Mouse (Mus musculus) adrenal gland, adult 18-20 months (tissue): Measurements from ENCODE around the gene Stard5. TPM values are rescaled to one million over a fixed set of nuclear protein-coding genes. Genes with fewer than 3 reads are reported as not detected.

Source experiments
- DNase-seq, 2 experiments: peaks; one replicate each; pipeline ENCODE4 v3.0.0; 2021 to 2022; ENCODE audit warnings: low spot score in 2 of 2
- long read RNA-seq, 2 experiments: library from polyadenylated mRNA; stranded (forward); transcript quantifications; one replicate each; pipeline ENCODE4 v2.0.0; 2021
- total RNA-seq, 2 experiments: library from RNA; stranded (reverse); gene quantifications; 1 replicate in 1 of 2; 2 replicates in 1 of 2; pipeline ENCODE4 v1.2.3; 2021

Gene Stard5
- total RNA-seq, result 10 to 100 TPM; 22.9 to 26.0 TPM
- long read RNA-seq, experiment 1, transcript Stard5-201 (6 exons, 2,483 nt), result major isoform, 14 of 15 reads
- long read RNA-seq, experiment 1, partial matches to known transcripts, result 0 of 15 reads
- long read RNA-seq, experiment 1, other reads (novel, unspliced or antisense), result 1 of 15 reads
- long read RNA-seq, experiment 2, transcript Stard5-201 (6 exons, 2,483 nt), result major isoform, 9 of 16 reads
- long read RNA-seq, experiment 2, partial matches to known transcripts, result 2 of 16 reads
- long read RNA-seq, experiment 2, other reads (novel, unspliced or antisense), result 3 of 16 reads

DNA sequence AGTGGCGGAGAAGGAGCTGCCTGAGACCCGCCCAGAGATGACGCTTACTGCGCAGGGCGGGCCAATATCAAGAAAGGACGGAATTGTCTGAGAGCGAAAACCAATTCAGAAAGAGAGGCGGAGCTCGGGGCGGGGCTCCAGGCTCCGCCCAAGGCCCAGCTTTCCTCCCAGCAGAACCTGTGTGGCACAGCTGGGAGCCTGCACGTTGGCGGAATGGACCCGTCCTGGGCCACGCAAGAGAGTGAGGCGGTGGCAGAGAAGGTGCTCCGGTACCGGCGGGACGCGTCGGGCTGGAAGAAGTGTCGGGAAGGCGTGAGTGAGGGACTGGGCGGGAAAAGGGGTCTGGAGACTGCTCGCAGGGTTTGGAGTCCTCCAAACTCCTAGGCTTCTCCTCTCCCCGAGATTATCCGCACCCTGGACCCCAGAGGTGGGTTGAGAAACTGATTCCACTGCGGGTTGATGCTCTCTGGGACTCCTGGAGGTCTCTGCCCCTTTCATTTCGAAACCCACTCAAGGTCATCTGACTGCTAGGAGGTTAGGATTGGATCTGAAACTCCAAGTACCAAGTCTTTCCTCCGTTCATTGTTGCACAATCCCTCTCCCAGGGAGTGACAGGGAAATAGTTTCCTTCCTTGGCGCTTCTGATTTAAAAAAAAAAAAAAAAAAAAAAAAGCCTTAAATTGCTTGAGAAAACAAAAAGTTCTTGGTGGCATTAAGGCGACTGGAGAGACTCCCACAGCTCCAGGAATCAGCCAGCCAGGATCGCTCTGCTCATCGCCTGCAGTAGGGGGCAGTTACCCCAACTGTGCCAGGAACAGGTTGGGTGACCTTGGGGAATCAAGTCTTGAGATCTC lies at the start of gene Stard5:
Gene Stard5, plus strand, starts transcription at position 132 of the 854 bp plus-strand sequence.
- DNase-seq, result peak; percentile 91

DNA sequence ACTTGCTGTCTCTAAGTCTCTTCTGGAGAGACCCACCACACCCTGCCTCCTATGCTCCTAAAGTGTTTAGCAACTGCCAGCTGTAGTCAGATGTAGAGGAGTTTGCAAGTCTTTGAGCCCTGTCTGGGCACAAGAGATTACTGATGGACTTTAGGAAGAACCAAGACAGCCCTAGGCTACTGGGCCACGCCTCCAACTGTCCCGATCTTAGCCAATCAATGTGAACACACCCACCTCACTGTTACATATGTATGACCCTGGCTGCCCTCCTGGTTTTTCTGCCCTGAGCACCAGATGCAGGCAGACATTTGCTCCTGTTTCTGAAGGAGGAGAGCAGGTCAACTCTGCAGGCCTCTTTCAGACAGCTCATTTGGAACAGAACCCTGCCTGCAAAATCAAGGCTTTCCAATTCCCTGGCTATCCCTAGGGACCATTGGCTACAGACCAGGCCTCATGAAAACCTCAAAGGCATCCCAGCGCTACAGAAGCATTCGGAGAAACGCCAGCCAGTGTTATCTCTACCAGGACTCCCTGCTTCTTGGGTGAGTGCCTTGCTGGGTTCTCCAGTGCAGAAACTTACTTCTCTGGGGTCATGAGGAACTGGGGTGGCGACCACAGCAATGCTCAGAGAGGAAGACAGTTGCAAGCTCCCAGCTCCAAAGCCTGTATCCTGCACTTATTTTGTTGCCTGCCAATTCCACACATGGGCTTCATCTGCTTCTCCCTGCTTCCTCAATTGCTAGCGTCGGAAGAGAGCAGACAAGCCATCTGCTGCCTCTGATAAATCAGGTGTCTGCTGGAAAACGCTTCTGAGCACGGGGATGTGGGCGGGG lies 46.9 kb upstream of the Stard5 start, which contains the start of gene Tmc3:
Gene Tmc3, plus strand, starts transcription at position 289 of the 833 bp plus-strand sequence.
- peak in 1 of 2 experiments; percentile 24 for DNase-seq

DNA sequence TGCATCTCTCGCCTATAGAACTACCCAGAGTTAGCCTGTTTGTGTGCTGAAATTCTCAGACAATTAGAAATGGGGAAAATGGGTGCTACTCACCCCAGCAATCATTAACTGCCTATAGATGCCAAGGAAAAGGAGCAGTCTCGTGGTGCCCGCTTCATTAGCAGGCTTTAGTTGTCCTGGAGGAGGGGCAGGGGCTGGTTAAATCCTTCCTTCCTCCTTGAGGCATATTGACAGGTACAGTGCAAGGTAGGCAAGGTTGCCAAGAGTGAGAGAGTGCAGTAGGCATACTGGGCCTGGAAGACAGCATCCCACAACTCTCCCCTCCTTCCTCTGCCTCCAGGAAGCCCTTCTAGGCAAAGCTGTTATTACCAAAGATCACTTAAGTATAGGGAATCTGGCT lies 37.7 kb upstream of the Stard5 start:
- no peak for DNase-seq

DNA sequence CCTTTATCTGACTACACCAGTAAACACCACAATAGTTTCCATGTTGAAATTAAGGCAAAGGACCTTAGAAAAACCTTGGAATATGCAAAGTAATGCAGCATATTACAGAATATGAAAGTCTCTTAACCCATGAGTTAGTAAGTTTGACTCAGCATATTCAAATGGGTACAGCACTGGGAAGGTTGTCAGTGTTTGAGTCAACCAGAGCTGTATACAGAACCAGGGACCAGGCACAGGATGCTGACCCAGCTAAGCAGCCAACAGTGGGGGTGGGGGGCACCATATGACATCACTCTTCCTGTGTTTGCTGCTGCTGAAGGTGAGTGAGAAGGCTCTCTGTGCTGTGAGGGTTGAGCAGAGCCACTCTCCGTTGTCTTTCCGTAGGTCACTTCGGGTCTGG lies 34.7 kb upstream of the Stard5 start:
- DNase-seq, result no peak

DNA sequence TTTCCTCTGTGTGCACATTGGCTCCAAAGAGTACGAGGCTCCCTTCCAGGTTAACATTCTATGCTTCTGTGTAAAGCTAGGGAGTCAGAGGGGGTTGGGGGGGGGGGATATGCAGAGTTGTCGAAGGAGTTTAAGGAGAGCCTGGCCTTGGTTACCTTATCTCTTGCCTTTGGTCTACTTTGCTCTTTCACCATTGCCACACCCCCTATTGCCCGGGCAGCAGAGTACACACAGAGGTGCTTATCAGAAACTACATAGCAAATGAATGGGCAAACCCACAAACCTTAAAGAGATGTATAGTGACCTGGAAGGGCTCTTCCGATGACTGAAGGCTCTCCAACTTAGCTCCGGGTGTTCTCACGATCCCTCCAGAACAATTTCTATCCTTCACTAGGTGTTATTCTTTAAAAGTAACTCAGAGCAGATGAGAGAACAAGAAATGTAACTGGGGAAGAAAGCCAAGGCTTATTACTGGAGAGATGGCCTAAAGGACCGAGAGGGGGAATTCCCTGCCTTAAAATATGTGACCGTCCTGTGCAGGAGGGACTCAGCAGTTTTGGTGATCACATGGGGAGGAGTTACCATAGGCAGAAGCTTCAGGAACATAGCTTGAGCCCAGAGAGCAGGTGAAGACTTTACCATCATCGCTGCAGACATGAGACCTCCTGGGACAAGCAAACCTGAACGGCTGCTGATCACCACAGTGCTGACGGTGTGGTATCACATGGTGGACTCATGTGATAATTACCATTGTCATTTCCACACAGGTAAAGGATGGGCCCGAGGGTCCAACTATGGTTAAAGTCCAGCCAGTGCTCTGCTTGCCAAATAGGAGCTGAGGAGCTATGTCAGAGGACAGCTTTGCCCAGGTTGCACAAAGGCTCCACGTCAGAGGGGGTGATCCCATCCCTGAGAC lies 32.5 kb upstream of the Stard5 start:
- no peak for DNase-seq

DNA sequence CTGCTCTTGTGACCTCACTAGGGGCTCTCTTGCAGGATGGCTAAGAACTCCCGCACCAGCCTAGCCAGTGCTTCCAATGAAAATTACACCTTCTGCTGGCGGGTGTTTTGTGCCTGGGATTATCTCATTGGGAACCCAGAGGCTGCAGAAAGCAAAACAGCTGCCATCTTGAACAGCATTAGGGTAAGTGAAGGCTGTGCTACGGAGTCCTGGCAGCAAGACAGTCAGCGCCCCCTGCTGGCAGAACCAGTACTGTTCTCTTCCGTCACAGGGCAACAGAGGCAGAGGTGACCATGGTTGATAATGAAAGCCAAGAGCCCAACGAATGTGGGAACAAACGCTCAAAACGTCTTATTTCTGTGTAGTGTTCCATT lies 31.9 kb upstream of the Stard5 start:
- peak; percentile 37 to 76 for DNase-seq

DNA sequence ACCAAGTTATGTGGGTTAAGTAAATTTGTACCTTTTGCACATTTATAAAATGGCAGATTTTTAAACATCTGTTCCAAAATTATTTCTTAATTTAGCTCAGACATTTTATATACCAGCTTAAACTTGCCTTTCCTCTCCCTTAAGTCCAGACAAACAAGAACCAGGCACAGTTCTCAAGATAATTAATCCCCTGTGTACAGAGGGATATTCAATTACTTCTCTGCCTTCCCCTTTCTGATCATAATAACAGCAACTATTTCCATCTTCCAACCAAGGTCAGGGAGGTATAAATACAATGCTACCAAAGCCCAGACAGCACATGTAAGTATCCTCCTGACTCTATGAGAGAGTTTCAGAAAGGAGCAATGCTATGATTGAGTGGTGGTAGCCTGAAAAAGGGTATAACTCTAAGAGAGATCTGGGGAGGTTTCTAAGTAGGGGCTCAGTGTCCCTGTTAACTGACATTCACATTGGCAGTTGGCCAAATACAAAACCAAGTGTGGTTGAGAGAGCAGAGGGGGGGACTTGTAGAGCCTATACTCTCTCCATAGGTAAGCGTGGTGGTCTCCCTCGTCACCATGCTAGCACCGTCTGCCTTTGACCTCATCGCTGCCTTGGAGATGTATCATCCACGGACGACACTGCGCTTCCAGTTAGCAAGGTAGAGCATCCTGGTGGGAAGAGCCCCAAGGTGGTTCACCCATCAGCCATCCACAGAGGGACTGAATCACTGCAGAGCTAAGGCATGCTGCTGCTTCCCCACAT lies 27.4 kb upstream of the Stard5 start:
- no peak for DNase-seq

DNA sequence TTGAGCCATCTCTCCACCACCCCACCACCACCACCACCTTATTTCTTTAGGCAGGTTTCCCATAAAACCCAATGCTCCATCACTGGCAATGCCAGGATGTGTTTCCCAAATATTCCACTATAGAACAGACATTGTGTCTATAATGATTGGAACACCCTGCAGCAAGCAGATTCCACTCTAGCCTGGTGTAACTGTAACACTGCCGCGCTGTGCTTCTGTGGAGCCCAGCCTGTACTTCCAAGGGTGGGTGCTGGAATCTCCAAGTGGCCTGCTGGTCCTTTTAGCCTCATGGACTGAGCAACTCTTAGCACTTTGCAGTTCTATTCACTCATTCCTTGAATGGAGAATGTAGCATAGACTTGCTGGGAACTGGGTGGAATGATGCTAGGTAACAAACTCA lies 25.0 kb upstream of the Stard5 start:
- no peak for DNase-seq

DNA sequence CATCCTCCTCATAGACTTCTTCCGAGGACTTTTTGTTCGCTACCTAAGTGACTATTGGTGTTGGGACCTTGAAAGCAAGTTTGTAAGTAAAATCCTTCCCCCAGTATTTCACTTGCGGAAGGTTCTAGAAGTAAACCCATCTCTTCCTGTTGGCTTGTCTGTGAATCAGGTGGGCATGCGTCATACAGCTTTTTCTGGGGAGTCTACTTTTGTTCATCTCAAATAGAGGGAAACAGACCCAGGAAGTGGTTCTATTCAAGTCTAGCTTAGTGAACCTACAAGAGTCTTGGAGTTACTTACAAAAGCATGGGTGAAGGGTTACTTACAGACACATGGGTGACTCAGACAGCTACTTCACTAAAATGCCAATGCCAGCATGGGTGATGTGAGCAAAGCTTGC lies 21.9 kb upstream of the Stard5 start:
- no peak for DNase-seq

DNA sequence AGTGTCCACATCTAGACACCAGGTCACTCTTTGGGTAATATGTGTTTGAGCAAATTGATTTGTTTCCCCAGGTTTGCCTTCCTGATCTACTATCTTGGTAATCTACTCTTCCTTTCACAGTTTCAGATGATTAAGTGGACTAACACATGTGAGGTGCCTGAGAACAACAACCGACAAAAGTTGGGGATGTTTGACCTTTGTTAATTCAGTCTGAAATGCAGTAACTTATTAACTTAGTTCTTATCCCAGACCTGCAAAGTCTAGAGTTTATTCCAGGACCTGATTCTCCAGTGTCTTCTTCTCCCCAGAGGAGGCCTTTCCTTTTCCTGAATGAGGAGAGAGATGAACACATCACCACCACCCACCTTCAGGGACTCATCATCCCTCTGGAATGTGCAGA lies 19.9 kb upstream of the Stard5 start:
- DNase-seq, result no peak

DNA sequence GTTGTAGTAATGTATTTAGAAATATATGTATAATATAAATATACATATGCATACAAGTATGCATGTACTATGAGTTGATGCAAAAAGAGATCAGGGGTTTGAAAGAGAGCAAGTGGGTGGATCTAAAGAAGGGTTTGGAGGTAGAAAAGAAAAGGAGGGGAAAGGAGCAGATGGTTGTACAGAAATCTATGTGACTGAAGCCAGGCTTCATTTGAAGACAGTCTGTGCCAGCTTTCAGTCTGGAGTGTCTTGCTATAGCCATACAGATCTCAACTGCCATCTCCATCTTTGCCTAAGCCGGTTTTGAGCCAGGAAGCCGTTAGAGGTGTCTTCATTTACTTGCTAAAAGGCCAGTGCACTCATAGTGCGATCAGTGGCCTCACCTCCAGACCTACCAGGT lies 16.5 kb upstream of the Stard5 start:
- DNase-seq, result no peak

DNA sequence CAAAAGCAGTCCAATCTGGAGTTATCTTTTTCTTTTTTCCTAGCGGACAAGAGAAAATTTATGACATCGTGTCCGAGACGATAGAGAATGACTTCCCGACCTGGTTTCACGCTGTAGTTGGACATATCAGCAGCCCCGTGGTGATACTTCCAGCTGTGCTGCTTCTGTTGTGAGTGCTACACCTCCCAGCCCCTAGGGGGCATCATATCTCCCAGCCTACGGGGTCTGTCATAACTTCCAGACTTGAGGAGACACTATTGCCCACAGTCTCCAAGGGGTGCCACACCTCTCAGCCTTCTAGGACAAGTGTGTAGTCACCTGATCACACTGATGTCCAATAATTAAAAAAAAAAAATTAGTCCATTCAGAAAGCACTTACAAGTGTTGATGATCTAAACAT lies 15.9 kb upstream of the Stard5 start:
- peak in 1 of 2 experiments; percentile 18 for DNase-seq

DNA sequence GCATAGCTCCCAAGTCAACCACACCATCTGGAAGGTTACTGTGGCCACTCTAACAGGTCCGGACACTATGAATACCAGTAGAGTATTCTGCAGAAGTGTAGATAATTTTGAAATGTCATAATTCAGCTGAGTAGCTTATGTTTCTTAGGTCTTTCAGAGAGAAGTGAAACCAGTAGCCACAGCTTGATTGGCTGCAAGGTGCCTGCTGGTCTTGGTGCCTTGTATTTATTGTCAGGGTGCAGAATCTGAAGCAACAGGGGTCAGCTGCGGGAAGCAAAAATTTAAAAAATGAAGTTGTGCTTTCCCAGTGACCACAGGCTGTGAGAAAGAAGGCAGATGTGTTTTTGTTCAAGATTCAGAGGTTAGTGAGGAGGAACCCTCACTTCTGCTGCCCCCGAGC lies 15.5 kb upstream of the Stard5 start:
- DNase-seq, result no peak

DNA sequence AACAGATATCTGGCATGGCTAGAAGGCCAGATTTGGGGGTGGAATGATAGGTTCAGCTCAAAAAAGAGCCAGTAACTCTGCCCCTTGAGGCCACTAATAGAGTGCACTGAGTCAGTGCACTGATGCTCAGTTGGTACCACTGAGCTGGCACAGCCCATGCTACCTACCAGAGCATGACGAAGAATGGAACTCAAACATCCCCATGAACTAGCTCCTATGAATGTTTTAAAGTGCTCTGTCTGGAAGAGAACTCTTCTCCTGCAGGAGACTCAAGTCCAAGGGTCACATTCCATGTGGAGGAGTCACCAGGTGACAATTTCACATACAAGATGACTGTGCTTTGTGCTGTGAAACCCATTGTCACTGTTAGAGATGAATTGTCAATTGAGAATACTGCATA lies 13.1 kb upstream of the Stard5 start:
- DNase-seq, result no peak

DNA sequence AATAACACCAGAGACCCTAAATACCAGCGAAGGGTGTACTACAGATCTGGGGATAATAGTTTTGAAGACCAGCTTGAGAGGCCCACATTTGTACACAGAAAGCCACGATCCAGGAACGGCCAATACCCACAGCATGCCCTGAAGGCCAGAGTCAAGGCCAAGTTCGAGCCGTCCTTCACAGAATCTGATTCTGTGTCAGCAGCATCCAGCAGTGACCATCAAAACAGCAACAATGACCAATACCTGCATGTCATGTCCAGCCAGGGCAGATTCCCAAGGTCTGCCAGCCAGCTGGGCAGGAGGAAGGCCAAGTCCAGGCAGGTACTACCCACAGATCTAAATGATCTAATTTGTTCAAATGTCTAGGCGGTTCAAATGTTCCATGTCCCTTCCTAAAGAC lies 9.2 kb upstream of the Stard5 start:
- DNase-seq, result no peak

DNA sequence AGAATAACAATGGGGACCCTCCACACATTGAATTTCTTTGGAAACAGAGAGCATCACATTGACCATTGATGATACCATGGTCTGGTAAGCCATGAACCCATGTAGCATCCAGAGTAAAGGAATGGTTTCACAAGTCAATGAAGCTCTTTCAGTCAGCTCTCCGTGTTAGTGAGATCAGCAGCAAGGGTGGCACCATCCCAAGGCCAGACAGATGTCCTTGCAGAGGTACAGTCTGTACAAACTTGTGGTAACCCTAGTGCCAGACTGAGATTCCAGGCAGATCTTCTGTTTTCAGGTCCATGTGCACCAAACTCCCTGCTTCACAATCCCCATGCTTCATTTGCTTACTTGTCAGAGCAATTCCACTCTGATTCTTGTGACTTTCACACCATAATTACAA lies 7.7 kb upstream of the Stard5 start:
- no peak for DNase-seq

DNA sequence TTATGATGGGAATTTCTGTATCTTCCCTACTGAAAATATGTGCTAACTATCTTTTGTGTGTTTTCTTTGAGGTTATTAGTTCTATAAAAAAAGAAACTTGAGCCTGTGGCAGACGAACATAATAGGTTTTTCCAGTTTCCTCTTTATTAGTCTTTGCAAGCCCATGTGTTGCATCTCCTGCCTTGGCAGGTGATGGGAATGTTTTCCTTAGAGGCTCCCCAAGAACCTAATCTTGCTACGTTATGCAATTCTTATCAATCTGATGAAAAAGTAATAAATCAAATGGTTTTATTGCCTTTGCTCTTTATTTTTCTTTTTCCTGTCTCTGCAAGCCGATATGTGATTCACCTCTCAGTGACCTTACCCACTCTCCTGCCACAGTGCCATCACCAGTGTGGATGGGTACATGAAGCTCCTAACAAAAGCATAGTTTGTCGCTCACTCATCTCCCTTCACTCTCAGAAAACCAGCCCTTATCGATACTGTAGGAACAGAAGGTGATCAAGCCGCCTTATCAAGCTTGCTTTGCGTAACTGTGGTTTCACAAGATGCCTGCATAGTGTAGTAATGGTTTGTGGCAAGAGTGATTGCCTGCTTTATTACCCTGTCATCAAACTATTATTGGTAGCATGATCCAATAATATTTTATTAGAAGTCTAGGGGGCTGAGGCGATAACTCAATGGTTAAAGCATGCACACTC lies 5.1 kb upstream of the Stard5 start:
- no peak for DNase-seq

DNA sequence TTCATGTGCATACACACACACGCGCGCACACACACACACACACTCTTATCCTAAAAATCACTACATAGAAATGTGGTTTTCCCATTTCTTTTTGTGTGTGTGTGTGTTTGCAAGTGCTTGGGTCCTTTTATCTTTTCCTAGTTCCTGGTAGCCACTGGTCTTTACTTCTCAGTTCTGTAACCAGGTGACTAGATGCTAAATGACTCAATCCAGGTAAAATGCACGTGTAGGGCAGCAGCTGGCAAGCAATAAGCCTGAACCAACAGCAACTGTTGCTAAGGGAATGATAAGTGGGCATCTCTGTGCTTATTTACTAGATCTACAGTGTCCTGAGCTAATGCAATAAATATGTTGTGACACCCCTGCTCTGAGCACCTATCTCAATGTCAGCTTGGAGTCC lies 4.4 kb upstream of the Stard5 start:
- no peak for DNase-seq
